Mouse (Mus musculus) B cell, adult 2 months (primary cell): Measurements from ENCODE around the gene Cd2.

Experiments used
- DNase-seq, 2 experiments: peaks; one replicate each; pipeline ENCODE4 v3.0.0; 2022

The Cd2 gene

GRCm38 (mm10) chr3:101274041-101274770, 13.5 kb downstream of the Cd2 start:
- DNase-seq, result peak; percentile 27 to 33

GRCm38 (mm10) chr3:101272166-101272565, 15.6 kb downstream of the Cd2 start:
- peak; percentile 24 to 25 for DNase-seq

DNA sequence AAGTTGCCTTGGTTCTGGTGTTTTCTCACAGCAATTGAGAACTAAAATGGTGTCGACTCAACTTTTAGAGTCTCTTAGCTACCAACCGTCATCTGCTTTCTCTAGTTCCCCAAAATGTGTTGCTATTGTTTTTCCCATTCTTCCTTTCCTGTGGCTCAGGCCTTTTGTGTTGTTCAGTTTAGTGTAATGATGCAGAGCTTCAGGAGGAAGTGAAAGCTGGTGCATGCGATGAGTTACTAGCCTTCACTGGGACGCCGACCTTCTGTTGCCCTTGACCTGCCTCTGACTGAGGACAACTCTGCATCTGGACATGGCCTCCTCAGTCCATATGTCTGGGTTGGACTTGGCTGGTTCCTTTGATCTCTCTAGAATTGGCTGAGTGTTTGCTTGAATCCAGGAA, 16.9 kb downstream of the Cd2 start:
- DNase-seq, result peak; percentile 74 to 75

- peak in 1 of 2 experiments; percentile 17 for DNase-seq
These were observed 19.4 kb downstream of the Cd2 start for GRCm38 (mm10) chr3:101268361-101268760.

- no peak for DNase-seq
These were observed 22.1 kb downstream of the Cd2 start for GRCm38 (mm10) chr3:101265561-101266091.

DNA sequence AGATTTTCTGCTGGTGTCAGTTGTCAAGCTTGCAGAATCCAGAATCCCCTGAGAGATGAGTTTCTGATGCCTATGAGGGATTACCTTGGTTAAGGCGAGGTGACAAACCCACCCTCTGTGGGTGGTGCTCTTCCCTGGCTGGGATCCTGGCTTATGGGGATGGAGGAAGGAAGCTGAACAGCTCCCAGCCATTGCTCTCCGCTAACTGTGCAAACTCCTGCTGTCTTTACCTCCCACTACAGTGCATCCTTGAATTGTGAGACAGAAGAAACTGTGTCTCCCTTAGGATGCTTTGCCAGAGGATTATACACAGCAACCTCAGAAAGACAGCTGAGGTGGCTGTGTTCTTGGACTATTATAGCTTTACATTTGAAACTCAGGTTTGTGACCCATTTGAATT, 28.8 kb downstream of the Cd2 start:
- no peak for DNase-seq

DNA sequence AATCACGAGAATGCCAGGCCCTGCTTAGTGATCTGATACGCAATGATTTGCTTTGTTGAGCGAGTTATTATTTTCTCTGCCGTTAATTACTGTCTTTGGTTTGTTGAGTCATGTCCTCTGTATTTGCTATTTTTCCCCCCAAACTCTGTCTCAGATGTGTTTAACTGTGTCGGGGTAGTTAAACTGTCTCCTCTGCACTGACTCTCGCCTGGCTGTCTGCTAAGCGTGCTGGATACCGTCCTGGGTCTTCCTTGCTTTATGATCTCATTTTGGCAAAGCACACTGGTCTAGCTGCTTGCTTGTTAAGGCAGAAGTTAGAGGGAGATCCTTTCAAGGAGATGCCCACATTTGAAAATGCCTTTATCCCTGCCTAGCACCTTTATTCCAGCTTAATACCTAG, 31.6 kb downstream of the Cd2 start:
- DNase-seq, result no peak

DNA sequence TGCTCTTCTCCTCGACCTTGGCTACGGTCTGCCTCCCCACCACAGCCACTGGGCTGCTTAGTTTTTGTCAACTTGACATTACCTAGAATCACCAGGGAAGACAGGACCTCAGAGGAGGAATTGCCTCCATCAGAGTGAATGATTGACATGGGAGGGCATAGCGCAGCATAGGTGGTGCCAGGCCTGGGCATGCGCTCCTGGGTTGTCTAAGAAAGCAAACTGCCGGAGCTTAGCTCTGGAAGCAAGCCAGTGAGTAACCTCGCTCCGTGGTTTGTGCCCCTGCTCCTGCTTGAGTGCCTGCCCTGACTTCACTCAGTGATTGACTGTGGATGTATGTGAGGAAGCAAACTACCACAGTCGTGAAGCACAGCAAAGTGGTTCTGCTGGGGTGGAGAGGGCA, 35.6 kb downstream of the Cd2 start:
- DNase-seq, result no peak

DNA sequence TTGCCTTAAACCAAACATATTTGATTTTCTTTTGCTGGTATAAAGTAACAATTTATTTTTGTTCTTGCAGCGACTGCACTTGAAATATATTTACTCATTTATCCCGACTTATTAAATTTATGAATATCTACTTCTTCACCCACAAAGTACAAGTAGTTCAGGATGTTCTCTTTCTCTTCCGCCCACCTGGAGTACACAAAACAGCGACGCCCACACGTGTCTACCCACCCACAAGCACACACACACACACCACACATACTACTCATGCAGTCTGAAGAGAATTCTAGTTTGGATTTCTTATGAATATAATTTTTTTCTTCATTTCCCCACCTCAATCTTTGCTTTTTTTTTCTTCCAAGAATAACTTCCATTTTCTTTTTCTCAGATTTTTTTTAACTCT, 37.9 kb downstream of the Cd2 start:
- no peak for DNase-seq

DNA sequence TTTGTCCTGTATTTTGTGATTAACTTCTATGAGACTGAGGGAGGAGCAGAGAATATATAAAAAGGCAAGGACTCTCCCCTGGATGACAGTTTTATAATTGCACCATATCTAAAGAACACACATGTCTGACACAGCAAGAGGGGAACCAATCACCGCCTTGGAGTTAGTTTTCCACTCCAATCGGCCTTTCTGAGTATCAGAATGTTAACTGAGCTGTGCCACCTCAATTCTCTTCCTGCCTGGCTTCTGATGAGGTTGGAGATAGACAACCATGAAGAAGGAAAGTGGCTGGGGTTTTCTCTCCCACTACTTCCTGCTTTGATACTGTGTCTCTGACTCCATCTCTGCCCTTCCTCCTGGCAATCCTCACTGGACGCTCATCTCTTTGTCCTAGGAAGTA, 42.5 kb downstream of the Cd2 start:
- DNase-seq, result no peak

DNA sequence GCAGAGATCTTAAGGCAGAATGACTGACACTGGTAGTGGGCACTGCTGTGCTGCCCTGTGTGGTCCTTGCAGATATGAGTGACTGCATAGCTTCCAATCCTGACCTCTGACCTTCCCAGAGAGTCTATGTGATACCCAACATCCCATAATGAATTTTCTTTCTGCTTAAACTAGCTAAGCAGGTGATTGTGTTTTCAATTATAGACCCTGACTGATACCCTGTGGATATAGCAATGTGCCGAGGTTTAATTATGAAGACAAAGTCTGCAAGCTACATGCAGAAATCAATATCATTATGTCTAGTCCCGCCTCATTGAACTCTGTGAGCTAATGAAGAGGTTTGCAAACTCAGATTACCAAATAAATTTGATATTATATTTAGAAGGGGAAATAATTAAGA, 44.7 kb downstream of the Cd2 start:
- no peak for DNase-seq

DNA sequence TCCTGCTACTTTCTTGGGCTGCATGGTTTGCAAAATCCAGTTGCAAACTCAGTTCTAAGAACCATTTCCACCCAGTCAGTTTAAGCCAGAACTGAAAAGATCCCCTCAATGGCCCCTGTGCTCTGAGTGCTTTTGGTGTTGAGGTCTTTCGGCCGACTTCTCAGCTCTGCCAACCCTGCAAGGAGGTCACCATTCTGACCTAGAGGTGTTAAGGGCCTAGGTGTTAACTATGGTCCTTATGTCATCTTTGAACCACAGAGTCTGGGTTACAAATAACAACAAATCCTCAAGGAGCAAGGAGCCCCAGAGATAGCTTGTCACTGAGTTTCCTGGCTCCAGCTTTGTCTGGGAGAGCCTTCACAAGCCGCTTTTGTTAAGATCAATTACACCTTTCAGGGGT, 45.9 kb downstream of the Cd2 start:
- DNase-seq, result no peak

DNA sequence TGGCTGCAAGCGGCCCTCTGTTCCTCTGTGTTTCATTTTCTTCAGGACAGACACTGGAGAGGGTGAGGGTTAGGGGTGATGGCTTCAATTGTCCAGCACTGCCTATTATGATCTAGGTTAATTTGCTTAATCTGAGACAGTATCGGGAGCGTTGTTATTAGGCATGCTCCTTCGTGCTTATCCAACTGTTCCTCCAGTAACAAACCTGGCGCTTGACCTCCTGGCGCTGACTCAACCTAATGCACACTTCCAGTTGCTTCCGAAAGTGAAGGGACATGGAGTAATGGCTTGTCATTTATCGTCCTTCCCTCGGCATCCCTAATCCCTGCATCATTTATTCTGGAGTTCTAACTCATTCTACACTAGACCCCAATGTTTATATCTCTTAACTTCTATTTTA, 46.9 kb downstream of the Cd2 start:
- no peak for DNase-seq

- no peak for DNase-seq
These were observed 48.5 kb downstream of the Cd2 start for GRCm38 (mm10) chr3:101239236-101239635.

DNA sequence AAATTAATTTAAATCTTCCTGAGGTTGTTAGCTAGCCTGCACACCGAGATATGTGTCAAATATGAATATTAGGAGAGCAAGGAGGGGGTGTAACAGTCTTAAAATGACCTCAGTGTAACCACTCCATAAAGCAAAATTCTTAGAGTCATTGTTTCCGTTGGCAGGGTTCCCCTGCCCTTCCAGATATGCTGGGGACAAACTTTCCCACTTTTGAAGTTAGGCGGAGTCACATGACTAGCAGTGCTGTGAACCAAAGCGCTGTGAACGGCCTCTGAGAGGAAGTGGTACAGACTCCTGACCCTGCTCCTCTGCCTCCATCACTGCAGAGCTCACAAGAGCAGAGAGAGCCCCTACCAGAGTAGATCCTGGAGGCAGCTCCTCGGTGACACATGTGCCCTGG, 49.0 kb downstream of the Cd2 start:
- peak; percentile 26 to 27 for DNase-seq

DNA sequence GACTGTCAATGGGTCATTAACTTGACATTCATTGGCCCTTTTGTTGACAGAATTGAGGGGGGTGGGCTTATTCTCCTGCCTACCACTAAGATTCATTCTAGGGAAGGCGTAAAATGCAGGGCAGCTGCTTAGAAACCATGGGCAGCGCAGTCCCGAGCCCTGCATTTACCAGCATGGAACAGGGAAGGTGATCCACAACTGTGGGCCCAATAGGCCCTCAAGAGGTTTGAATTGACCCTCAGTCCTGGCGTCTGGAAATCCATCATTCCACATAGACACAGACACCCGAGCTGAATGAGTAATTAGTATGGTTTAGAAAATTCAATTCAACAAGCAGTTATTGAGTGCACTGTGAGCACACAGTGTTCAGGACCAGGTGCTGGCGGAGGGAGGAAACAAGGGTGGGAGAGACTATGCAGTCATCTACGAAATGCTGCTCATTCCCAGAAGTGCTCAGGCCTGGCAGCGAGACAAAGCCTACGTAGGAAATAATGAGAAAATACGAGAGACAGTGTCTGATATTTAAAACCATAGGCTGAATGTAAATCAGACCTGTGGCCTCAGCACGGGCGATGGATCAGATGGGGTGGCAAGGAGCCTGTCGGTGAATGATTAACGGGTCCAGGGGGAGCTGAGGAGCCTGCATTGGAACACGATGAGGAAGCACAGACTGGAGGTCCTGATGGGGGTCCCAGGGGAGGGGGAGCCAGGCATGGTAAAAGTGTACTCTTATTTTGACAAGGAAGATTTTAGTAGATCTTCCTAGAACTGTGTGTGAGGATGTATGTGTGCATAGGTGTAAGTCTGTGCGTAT, 50.5 kb downstream of the Cd2 start:
- DNase-seq, result no peak

- no peak for DNase-seq
These were observed 51.5 kb downstream of the Cd2 start for GRCm38 (mm10) chr3:101236261-101236660.

DNA sequence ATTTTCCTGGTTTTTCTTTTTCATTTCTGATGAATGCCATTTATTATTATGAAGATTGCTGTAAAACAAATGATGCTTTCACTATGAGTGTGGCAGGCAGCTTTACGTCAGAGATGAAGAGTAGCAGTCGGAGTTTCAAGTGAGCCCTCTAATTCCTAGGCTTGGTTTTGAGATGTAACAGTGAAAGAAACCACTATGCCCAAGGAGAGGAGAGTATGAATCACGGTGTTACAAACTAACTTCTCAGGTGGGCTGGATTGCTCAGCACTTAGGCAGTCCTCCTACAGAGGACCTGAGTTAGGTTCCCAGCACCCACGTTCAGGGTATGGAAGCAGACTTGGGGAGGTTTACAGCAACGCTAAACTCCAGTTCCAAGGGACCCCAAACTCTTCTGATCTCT, 52.4 kb downstream of the Cd2 start:
- no peak for DNase-seq

DNA sequence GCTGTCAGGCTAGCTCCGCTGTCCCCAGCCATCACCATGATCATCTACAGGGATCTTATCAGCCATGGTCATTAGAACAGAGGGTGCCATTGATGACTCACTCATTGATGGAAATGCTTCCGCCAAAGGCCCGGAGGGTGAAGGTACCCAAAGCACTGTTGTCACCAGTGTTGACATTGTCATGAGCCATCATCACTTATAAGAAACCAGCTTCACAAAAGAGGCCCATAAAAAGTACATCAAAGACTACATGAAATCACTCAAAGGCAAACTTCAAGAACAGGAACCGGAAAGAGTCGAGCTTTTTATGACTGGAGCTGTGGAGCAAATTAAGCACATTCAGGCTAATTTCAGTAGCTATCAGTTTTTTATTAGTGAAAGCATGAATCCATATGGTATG, 54.3 kb downstream of the Cd2 start:
- no peak for DNase-seq

DNA sequence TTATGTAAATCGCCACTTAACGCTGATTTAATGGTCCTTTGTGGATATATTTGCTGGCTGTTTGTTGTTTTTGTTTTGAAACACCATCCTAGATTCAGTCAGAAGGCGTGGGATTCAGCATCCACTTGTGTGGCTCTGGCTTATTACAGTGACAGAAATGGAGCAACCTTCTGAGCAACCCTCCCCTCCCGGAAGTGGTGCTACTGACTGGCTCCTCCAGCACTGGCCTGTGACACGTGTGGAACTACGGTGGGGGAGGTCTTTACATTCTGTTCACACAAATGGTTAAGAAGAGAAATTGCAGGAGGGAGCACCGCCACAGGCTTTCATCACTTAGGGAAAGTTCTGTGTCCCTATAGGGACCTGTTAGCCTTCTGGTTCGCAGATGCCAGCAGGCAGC, 55.2 kb downstream of the Cd2 start:
- no peak for DNase-seq

DNA sequence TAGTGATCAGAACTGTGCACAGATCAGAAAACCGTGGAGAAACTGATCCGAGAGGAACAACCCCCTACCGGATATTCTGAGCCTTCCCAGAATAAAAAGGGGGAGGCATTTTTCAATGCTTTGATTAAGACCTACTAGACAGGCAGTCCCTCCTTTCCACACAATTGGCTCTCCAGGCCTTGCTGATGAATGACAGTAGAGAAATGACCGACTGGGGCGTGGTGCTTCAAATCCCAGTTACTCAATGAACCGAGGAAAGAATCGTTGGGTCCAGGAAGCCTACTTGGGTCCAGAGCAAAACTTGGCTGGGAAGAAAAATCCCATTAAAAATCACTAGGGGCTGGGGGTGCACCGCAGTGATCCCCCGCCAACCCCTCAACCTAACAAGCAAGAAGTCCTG, 57.5 kb downstream of the Cd2 start:
- no peak for DNase-seq

DNA sequence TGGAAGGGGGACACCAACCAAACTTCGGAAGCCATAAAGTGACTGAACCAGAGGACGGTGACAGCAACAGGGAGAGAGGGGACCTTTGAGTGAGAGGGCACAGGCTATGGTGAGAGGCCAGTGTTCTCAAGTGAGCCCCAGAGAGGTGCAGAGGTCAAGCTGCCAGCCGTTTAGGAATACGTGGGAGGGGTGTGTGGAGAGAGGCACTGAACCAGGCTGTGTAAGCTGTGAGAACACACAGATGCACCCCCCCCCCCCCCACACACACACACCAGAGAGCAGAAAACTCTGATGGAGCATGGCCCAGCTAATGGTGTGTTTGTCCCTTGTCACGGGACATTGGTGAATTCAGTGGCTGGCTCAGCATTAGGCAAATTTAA, 58.2 kb downstream of the Cd2 start:
- no peak for DNase-seq

- peak; percentile 46 to 48 for DNase-seq
These were observed 58.7 kb downstream of the Cd2 start for GRCm38 (mm10) chr3:101228868-101229550.

GRCm38 (mm10) chr3:101228066-101228465, 59.7 kb downstream of the Cd2 start:
- DNase-seq, result peak; percentile 55 to 57
